Mouse (Mus musculus) liver, adult 2 months (tissue): Measurements from ENCODE around the gene Rassf1.

Experiments used
- CTCF ChIP-seq: fragments of 200-500 bp; IDR thresholded peaks from 2 replicates; pipeline ENCODE4 v1.5.1; 2011; ENCODE audit warnings: low read depth, low read length, control low read depth
- POLR2A ChIP-seq: fragments of 200-500 bp; IDR thresholded peaks from 2 replicates; pipeline ENCODE4 v1.6.1; 2011; ENCODE audit warnings: low read length, control low read depth; ENCODE audit not compliant: insufficient read depth; ENCODE audit errors: extremely low read depth

- no peak for TF ChIP-seq CTCF
- TF ChIP-seq POLR2A = no peak
These were observed 31.8 kb downstream of the Rassf1 start for GRCm38 (mm10) chr9:107583174-107583573.
